Mouse (Mus musculus) embryonic facial prominence, embryonic 15.5 days (tissue): ENCODE results near the gene Cstf3. TPM values are rescaled to one million over a fixed set of nuclear protein-coding genes. Genes with fewer than 3 reads are reported as not detected.
A peak's percentile ranks its signal among the peaks of the same experiment; 100 is the strongest.

ENCODE experiments used
- ATAC-seq: fragments of 200-750 bp; cut with Nextera tagmentation; 2 replicates; pipeline ENCODE4 v1.8.0; 2017; ENCODE audit warnings: low read depth, moderate TSS enrichment; ENCODE audit not compliant: insufficient number of reproducible peaks, low FRiP score, low TSS enrichment
- H3K27ac ChIP-seq: fragments of 300-500 bp; sonication (generic); replicated peaks from 2 replicates; pipeline ENCODE4 v1.5.1; 2015; ENCODE audit warnings: mild to moderate bottlenecking, inconsistent platforms
- H3K27me3 ChIP-seq: fragments of 300-500 bp; sonication (generic); 2 replicates; pipeline ENCODE4 v1.6.1; 2015; ENCODE audit warnings: inconsistent platforms
- H3K36me3 ChIP-seq: fragments of 300-500 bp; sonication (generic); 2 replicates; pipeline ENCODE4 v1.6.1; 2015; ENCODE audit warnings: mild to moderate bottlenecking, inconsistent platforms
- H3K4me1 ChIP-seq: fragments of 300-500 bp; sonication (generic); 2 replicates; pipeline ENCODE4 v1.6.1; 2015; ENCODE audit warnings: inconsistent platforms
- H3K4me2 ChIP-seq: fragments of 300-500 bp; sonication (generic); replicated peaks from 2 replicates; pipeline ENCODE4 v1.6.1; 2015; ENCODE audit warnings: mild to moderate bottlenecking, inconsistent platforms
- H3K4me3 ChIP-seq: fragments of 300-500 bp; sonication (generic); replicated peaks from 2 replicates; pipeline ENCODE4 v1.5.1; 2015; ENCODE audit warnings: mild to moderate bottlenecking, inconsistent platforms
- H3K9ac ChIP-seq: fragments of 300-500 bp; sonication (generic); 2 replicates; pipeline ENCODE4 v1.6.1; 2015; ENCODE audit warnings: inconsistent platforms
- H3K9me3 ChIP-seq: fragments of 300-500 bp; sonication (generic); replicated peaks from 2 replicates; pipeline ENCODE4 v1.6.1; 2016; ENCODE audit warnings: inconsistent platforms
- WGBS: fragments of 180-500 bp; shearing (Covaris S2); methylation state at CpG from one replicate; pipeline ENCODE4 v1.1.7; 2015; 5-methylcytosine and 5-hydroxymethylcytosine counted together
- polyA plus RNA-seq: library from polyadenylated mRNA; unstranded; fragments of >200 nt; fragmentation: Nextera tagmentation; extraction: Ambion mirVana; gene quantifications from 2 replicates; pipeline ENCODE4 v1.2.1, GENCODE M21; 2015

Cstf3 gene
- polyA plus RNA-seq, 1 experiment from 2014 or later = 65.2 TPM

DNA sequence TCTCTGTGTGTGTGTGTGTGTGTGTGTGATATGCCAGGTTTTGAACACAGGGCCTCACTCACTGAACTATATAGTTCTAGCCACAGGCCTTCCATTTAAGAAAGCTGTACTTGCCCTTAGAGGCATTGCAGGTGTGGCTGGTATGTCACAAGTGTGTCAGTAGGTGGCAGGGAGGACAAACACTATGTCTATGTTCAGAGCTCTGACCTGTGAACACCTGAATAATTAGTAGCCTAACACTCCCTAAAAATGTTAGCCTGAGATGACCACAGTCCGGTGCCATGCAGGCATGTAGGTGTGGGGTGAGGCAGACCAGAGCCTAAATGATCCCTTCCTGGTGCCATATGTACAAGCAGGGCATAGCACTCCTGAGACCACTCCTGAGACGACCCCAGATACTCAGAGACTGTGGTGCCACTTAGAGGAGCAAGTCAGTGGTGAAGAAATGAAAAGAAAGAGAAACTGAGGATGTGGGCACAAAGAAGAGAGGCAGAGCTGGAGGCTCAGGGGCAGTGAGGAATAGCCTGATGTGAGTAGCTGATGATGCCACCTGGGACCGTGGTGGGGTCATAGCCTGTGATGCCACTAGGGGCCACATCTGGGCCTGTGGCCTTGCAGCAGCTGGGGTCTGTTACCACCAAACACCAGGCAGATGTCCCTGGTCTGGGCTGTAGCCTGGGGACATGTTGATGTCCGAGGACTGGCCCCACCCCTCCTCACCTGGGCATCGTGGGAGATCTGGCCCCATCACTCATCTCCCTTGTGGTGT is 11.3 kb upstream of the Cstf3 start:
- Histone ChIP-seq H3K4me3 (no peak overlapping the region), H3K27ac (no peak overlapping the region), H3K9ac (no peak overlapping the region), H3K4me2 (no peak overlapping the region), H3K9me3 (no peaks in the 10 kb centered on the region), H3K36me3 (no peaks in the 10 kb centered on the region), H3K4me1 (no peaks in the 10 kb centered on the region), H3K27me3 (no peaks in the 10 kb centered on the region)
- WGBS = 65% methylated on average over 5 of the region's 5 CpGs
- no peak for ATAC-seq

DNA sequence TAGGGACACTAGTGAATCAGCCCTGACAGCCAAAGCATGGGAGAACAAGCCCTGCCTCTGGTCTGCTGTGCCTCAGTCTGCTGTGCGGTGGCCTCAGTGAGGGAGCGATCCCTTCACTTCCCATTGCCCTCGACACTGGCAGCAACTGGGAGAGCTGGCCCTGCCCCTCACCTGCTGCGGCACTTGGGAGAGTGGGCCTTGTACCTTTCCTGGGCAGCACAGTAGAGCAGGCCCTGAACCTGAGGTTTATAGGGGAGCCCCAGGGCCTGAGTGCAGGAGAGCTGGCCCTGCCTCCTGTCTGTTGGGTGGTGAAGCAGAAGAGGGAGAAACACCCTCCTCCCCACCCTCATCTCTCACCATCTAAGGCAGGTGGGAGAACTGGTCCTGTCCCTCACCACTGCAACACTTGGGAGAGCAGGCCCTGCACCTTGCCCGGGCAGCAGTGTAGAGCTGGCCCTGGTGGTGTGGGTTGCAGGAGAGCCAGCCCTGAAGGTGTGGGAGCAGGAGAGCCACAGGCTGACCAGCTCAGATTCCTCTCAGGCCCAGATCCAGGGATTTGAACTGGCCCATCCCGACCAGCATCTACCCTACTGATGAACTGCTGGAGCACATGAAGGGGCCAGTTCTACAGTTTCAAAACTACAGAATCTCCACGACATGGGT is 10.4 kb upstream of the Cstf3 start:
- no peaks in the 10 kb centered on the region for H3K9me3 ChIP-seq
- H3K4me1 ChIP-seq = no peaks in the 10 kb centered on the region
- no peaks in the 10 kb centered on the region for H3K36me3 ChIP-seq
- H3K4me2 ChIP-seq = no peak overlapping the region
- ATAC-seq = no peak
- 67% methylated on average over 7 of the region's 7 CpGs for WGBS
- no peaks in the 10 kb centered on the region for H3K27me3 ChIP-seq
- H3K9ac ChIP-seq = no peak overlapping the region
- no peak overlapping the region for H3K27ac ChIP-seq
- H3K4me3 ChIP-seq = no peak overlapping the region

- ATAC-seq = no peak
- H3K9ac ChIP-seq = no peak overlapping the region
- no peaks in the 10 kb centered on the region for H3K9me3 ChIP-seq
- no peaks in the 10 kb centered on the region for H3K27me3 ChIP-seq
- no peaks in the 10 kb centered on the region for H3K36me3 ChIP-seq
- no peak overlapping the region for H3K27ac ChIP-seq
- H3K4me2 ChIP-seq = no peak overlapping the region
- H3K4me1 ChIP-seq = no peaks in the 10 kb centered on the region
- no peak overlapping the region for H3K4me3 ChIP-seq
- 72% methylated on average over 9 of the region's 9 CpGs for WGBS
Observed at GRCm38 (mm10) chr2:104581281-104581879, 8.9 kb upstream of the Cstf3 start.

- no peak overlapping the region for H3K4me2 ChIP-seq
- no peak overlapping the region for H3K4me3 ChIP-seq
- H3K27ac ChIP-seq = no peak overlapping the region
- no peaks in the 10 kb centered on the region for H3K9me3 ChIP-seq
- no peaks in the 10 kb centered on the region for H3K4me1 ChIP-seq
- 71% methylated on average over 6 of the region's 6 CpGs for WGBS
- H3K27me3 ChIP-seq = no peaks in the 10 kb centered on the region
- no peaks in the 10 kb centered on the region for H3K36me3 ChIP-seq
- H3K9ac ChIP-seq = no peak overlapping the region
- no peak for ATAC-seq
Observed at GRCm38 (mm10) chr2:104583032-104583431, 7.3 kb upstream of the Cstf3 start.

- Histone ChIP-seq H3K27me3 (no peaks in the 10 kb centered on the region), H3K9me3 (no peaks in the 10 kb centered on the region), H3K9ac (no peak overlapping the region), H3K4me1 (no peaks in the 10 kb centered on the region), H3K27ac (no peak overlapping the region), H3K4me3 (no peak overlapping the region), H3K36me3 (no peaks in the 10 kb centered on the region), H3K4me2 (no peak overlapping the region)
- 50% methylated on average over 7 of the region's 7 CpGs for WGBS
- ATAC-seq = no peak
Observed at GRCm38 (mm10) chr2:104584226-104584625, 6.1 kb upstream of the Cstf3 start.

- WGBS = 45% methylated on average over 2 of the region's 2 CpGs
- Histone ChIP-seq H3K4me1 (no peaks in the 10 kb centered on the region), H3K9me3 (no peaks in the 10 kb centered on the region), H3K36me3 (no peaks in the 10 kb centered on the region), H3K4me2 (no peak overlapping the region), H3K27me3 (no peaks in the 10 kb centered on the region), H3K27ac (no peak overlapping the region), H3K4me3 (no peak overlapping the region), H3K9ac (no peak overlapping the region)
- ATAC-seq = no peak
Observed at GRCm38 (mm10) chr2:104585645-104586044, 4.7 kb upstream of the Cstf3 start.

DNA sequence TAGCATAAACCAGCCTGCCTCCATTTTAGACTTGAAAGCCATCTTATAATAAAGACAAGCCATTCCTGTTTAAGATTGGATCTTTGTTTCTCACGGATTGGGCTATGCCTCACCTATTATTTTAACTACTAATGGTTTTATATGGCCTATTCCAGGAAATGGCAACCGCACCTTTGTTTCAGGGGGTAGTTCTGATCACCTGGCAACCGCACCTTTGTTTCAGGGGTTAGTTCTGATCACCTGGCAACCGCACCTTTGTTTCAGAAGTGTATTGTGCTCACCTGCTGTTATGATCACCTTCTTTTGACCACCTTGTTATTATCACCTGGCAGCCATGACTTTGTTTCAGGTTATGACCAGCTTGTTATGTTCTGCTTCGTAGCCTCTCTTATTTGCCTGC is 1.8 kb upstream of the Cstf3 start:
- no peak overlapping the region for H3K4me3 ChIP-seq
- H3K36me3 ChIP-seq = no peaks in the 10 kb centered on the region
- 90% methylated on average over 5 of the region's 5 CpGs for WGBS
- H3K9ac ChIP-seq = no peak overlapping the region
- no peak overlapping the region for H3K27ac ChIP-seq
- no peak for ATAC-seq
- H3K4me2 ChIP-seq = no peak overlapping the region
- no peaks in the 10 kb centered on the region for H3K27me3 ChIP-seq
- H3K9me3 ChIP-seq = no peaks in the 10 kb centered on the region
- peaks cover 10% of the 10 kb centered on the region for H3K4me1 ChIP-seq

DNA sequence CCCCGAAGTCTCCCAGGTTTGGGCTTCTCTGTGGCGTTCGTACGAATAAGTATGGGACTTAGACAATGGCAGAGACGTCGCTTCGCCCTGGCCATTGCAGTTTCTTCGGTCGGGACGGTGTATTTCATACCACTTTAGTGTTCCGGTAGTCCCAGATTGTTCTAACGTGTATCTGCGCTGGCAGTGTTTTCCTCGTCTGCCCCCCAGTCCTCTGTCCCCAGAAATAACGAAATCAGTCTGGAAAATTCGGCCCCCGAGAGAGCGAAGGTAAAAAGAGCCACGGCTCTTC is 450 bp downstream of the Cstf3 start:
- Histone ChIP-seq H3K9ac (peak overlapping the region; percentile 91), H3K4me1 (peaks cover 10% of the 10 kb centered on the region), H3K4me2 (peak overlapping the region; percentile 58), H3K27ac (peak overlapping the region; percentile 87), H3K4me3 (peak overlapping the region; percentile 75), H3K27me3 (no peaks in the 10 kb centered on the region), H3K9me3 (no peaks in the 10 kb centered on the region), H3K36me3 (no peaks in the 10 kb centered on the region)
- WGBS = under 1% methylated on average over 19 of the region's 19 CpGs
- ATAC-seq = no peak

GRCm38 (mm10) chr2:104591141-104591540 is 818 bp downstream of the Cstf3 start:
- H3K4me1 ChIP-seq = peaks cover 10% of the 10 kb centered on the region
- no peaks in the 10 kb centered on the region for H3K9me3 ChIP-seq

DNA sequence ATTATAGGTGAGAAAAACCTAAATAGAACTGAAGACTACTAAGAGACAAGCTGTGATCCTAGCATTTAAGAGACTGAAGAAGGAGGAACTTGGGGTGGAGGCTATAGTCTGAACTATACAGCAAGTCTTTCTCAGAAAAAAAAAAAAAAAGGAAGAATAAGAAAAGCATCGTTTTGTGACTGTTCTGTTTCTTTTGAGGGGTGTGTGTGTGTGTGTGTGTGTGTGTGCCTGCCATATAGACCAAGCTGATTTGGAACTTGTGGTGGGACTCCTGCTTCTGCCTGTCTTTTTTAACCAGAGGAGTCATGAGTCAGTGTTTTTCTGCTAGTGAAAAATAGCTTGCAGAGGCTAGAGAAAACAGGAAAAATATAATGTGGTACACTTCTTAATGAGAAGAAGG is 4.7 kb downstream of the Cstf3 start:
- Histone ChIP-seq H3K4me1 (peaks cover 10% of the 10 kb centered on the region), H3K9ac (no peak overlapping the region), H3K9me3 (no peaks in the 10 kb centered on the region), H3K36me3 (0 out of 2 replicates have a peak, but pooled peaks cover 5% of the 10 kb centered on the region), H3K4me2 (no peak overlapping the region), H3K27ac (no peak overlapping the region), H3K4me3 (no peak overlapping the region), H3K27me3 (no peaks in the 10 kb centered on the region)
- 56% methylated on average over 1 of the region's 1 CpGs for WGBS
- ATAC-seq = no peak

More at GRCm38 (mm10) chr2:104591141-104591540, 818 bp downstream of the Cstf3 start:
- Histone ChIP-seq H3K4me2 (peak overlapping the region; percentile 58), H3K27ac (peak overlapping the region; percentile 87), H3K27me3 (no peaks in the 10 kb centered on the region), H3K9ac (peak overlapping the region; percentile 91), H3K36me3 (no peaks in the 10 kb centered on the region), H3K4me3 (peak overlapping the region; percentile 75)
- under 1% methylated on average over 6 of the region's 6 CpGs for WGBS
- ATAC-seq = no peak

DNA sequence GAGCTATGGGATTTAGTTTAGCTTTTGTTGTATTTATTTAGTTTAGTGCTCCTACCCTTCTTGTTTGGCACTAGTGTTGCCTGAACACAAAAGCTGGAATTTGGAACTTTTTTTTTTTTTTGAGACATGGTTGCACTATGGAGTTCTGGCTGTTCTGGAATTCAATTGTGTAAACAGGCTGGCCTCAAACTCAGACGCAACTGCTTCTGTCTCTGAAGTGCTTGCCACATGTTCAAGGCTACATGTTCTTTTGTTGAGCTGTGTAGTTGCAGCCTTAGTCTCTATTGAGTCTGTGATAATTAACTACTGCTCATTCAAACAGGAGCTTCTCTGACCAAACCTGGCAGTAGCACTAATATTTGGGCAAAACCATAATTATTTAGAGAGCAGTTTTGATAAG is 13.1 kb downstream of the Cstf3 start:
- Histone ChIP-seq H3K9ac (no peak overlapping the region), H3K4me3 (no peak overlapping the region), H3K36me3 (0 out of 2 replicates have a peak, but pooled peaks cover 5% of the 10 kb centered on the region), H3K4me1 (no peaks in the 10 kb centered on the region), H3K9me3 (no peaks in the 10 kb centered on the region), H3K27ac (no peak overlapping the region), H3K4me2 (no peak overlapping the region), H3K27me3 (no peaks in the 10 kb centered on the region)
- ATAC-seq = no peak
- 37% methylated on average over 1 of the region's 1 CpGs for WGBS
